Mouse (Mus musculus): ENCODE measurements at regions not wholly inside any gene's neighbourhood (a gene's known extent, or its start where the extent isn't known, plus 50 kb on each side); places are given as distances from the start of the nearest gene placed in this dataset.
A peak's percentile ranks its signal among the peaks of the same experiment; 100 is the strongest.

- DNase-seq (ENCODE audit: low read depth, low spot score): peak; percentile 17
Measured at GRCm38 (mm10) chr2:178542032-178542431, 111.7 kb downstream of the Cdh26 start.

DNA sequence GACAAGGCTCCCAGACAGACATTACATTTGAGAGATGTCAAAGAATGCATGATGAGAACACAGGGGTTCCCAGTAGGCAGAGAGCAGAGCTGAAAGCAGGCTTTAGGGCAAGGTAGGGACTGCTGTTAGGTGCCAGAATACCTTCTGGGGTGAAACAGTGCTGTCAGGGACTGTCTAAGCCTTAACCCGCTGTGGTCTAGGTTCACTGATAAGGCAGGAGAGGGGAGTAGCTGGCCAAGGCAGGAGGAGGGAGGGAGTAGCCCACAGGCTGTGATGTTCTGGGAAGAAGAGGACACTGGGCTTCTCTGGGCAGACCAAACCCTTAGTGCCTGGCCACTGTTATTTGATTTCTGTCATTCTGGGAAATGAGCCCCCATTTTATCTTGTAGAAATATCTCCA is 114.1 kb downstream of the Cdh26 start:
- DNase-seq (ENCODE audit: low read depth, low spot score): no peak

- no peak for DNase-seq (ENCODE audit: low read depth, low spot score)
Measured at GRCm38 (mm10) chr2:178545601-178546352, 115.4 kb downstream of the Cdh26 start.

GRCm38 (mm10) chr2:178546353-178546720 is 116.0 kb downstream of the Cdh26 start:
- DNase-seq (ENCODE audit: low read depth, low spot score): no peak

GRCm38 (mm10) chr2:178546888-178547287 is 116.6 kb downstream of the Cdh26 start:
- DNase-seq (ENCODE audit: low read depth, low spot score): no peak

DNA sequence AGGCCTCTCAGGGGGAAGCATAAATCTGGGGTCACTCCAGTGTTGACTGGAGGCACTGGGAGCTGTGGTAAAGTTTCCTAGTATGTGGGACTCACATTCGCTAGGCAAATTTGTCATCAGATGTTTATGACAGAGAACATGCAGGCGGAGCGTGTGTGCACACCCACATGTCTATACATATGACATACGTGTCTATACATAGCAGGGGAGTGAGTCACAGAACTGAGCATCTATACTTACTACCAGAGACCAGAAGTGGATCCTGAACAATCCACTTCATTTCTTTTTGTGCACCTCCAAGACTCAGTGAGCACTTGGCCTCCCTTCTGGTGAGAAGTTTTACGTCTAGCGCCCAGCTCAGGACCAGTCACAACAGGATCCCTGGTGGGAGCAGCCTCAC is 118.6 kb downstream of the Cdh26 start:
- no peak for DNase-seq (ENCODE audit: low read depth, low spot score)

DNA sequence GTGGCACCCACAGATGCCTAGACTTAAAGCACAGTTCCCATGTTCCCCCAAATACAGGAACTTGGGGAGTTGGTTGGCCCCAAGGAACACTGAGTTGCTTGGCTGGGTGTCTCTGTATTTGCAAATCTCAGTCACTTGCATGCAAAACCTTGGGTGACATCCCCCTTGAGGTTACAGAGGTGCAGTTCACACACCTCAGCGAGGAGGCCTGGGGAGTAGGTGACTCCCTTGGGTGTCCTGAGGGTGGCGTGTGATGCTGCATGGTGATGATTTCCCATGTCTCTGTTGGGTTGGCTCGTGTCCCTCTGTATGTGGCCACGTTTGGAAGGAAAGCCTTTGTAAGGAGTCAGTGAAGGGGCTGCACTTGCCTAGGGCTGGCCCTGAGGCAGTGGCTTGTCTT is 123.4 kb downstream of the Cdh26 start:
- no peak for DNase-seq (ENCODE audit: low read depth, low spot score)

- no peak for DNase-seq (ENCODE audit: low read depth, low spot score)
Measured at GRCm38 (mm10) chr2:178555692-178556340, 125.5 kb downstream of the Cdh26 start.

DNA sequence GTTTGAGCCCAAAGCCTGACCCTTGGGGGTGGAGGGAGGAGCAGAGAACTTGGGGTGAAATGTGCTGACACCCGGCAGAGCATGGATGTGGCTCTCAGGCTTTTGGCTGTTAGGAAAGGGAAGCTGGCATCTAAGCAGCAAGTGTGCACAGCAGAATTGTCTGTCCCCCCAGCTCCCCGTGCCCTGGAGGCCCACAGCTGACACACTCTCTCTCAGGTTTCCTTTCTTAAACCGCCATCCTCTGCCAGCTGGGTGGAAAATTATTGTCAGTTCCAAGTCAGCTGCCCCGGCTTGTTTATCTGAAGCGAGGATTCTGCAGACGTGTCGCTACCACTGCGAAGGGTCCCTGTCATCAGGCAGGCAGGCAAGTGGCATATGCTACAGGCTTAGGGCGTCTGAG is 127.6 kb downstream of the Cdh26 start:
- no peak for DNase-seq (ENCODE audit: low read depth, low spot score)

GRCm38 (mm10) chr2:178563287-178563686 is 133.0 kb downstream of the Cdh26 start:
- DNase-seq (ENCODE audit: low read depth, low spot score): no peak

- DNase-seq (ENCODE audit: low read depth, low spot score): no peak
Measured at GRCm38 (mm10) chr2:178565368-178565818, 135.1 kb downstream of the Cdh26 start.

GRCm38 (mm10) chr2:178567493-178567892 is 137.2 kb downstream of the Cdh26 start:
- no peak for DNase-seq (ENCODE audit: low read depth, low spot score)

- DNase-seq (ENCODE audit: low read depth, low spot score): no peak
Measured at GRCm38 (mm10) chr2:178572301-178572700, 142.0 kb downstream of the Cdh26 start.

DNA sequence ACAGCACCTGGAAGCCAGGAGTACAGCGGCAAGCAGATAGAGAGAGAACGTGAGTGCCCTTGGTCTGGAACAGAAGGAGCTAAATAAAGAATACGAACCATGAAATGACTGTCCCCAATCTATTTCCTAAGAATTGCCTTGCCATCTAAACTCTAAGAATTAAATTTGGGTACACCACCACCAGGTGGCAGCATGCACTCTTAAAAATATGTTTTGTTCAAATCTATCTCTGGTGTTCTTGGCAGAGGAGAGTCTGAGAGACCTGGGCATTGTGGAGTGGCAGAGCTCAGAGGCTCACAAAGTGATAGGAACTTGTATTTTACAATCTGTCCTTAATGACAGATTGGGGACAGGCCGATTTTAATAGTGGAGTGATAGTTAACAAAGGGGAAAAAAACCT is 144.5 kb downstream of the Cdh26 start:
- DNase-seq (ENCODE audit: low read depth, low spot score): no peak

- no peak for DNase-seq (ENCODE audit: low read depth, low spot score)
Measured at GRCm38 (mm10) chr2:178575403-178575802, 145.1 kb downstream of the Cdh26 start.

DNA sequence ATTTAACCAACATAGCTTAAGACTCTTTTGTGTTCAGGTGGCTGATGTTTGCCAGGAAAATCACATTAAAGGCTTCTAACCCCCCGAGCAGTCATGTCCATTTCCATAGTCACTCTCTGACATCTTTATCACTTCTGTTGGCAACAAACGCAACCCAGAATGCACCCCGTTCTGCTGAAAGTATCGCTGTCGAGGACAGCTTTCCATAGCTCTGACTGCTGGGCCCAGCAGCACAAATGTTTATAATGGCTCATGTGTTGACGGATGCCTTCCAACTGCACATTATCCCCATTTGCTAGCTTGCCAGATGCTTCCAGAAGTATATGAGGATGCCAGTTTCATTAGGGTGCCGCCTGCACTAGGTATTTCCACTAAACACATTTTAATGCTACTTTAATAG is 145.7 kb downstream of the Cdh26 start:
- DNase-seq (ENCODE audit: low read depth, low spot score): no peak

DNA sequence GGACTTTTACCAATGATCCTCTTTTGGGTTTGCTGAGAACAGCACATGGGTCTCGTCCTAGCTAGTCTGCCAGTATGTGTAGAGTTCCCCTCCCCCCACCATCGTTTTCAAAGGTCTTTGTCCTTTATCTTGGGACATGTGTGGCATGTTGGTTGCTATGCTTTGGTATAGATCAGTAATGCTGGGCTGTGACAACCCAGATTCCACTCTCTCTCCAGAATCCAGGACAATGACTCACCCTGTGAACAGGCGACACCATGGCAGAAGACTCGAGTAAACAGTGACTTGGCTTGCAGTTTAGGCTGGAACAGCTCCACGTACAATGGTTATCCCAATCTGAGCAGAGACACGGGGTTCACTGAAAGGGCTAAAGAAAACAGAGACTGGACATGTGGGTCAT is 149.2 kb downstream of the Cdh26 start:
- no peak for DNase-seq (ENCODE audit: low read depth, low spot score)

DNA sequence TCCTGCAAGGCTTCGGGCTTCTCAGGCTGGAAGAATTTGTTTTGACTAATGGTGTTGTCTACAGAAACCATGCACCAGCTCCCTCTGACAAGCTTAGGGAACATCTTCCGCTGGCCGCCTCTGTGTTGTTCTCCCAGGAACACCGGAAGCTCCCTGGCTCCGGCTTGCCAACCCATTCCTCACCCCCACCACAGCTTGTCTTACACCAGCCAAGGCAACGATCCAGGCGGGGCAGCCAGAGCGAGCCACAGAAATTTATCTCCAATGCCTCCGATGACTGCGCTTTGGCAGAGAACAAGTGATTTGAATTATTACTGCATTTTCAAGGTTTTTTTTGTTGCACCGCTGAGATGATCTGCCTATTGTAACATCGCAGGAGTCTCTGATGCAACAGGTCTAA is 151.0 kb downstream of the Cdh26 start:
- no peak for DNase-seq (ENCODE audit: low read depth, low spot score)

GRCm38 (mm10) chr2:178584970-178585566 is 154.7 kb downstream of the Cdh26 start:
- DNase-seq (ENCODE audit: low read depth, low spot score): no peak

DNA sequence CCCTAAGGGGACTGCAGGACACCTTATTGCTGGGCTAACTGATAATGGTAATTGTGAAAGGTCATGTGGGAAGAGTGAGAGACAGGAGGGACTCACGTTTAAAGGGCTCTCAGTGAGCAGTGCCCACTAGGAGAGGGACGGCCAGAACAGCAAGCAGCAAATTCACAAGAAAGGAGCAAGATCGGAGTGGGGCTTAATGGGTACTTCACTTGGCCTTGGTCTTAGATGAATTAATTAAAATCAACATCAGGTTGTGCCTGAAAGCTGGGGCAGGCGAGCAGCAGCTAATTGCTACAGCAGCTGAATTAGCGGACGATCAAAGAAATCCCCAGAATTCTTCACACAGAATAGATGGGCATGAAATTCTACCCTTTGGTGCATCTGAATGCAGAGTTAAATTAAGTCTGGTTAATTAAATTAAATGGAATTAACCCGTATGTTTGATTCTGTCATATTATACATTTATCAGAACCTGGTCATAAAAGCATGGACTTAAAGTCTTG is 156.9 kb downstream of the Cdh26 start:
- no peak for DNase-seq (ENCODE audit: low read depth, low spot score)

- no peak for DNase-seq (ENCODE audit: low read depth, low spot score)
Measured at GRCm38 (mm10) chr2:178593743-178594142, 163.4 kb downstream of the Cdh26 start.

DNA sequence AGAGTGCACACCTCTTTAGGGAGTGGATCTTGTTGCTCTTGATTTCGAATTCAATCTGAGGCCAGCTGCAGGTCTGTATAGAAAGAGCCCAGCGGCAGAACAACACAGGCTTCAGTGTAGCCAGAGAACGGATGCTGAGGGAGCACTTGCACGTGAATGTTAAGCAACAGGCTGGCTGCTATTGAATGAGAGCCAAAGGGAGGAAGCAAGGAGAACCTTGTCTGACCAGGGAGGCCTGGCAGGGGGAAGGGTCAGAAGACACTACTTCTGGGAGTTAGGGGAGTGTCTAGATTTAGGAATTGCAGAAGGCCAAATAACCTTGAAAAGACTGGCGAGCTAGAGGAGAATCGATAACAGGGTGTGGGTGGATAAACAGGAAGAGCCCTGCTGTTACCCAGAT is 163.8 kb downstream of the Cdh26 start:
- no peak for DNase-seq (ENCODE audit: low read depth, low spot score)
